Mouse (Mus musculus): ENCODE measurements around the gene Sec24d.

GRCm38 (mm10) chr3:123307446-123307845 lies 40.2 kb downstream of the Sec24d start:
- TF ChIP-seq CTCF (IDR thresholded peaks at IDR 0.05; ENCODE audit: low read depth) (no peak), EP300 (optimal IDR thresholded peaks at IDR 0.05) (no peak)
